Mouse (Mus musculus): ENCODE measurements around the gene Tnni3. TPM values are rescaled to one million over a fixed set of nuclear protein-coding genes. Genes with fewer than 3 reads are reported as not detected.
A peak's percentile ranks its signal among the peaks of the same experiment; 100 is the strongest.

Gene Tnni3
- polyA plus RNA-seq, 1 experiment from 2014 or later, result 1.8 TPM

GRCm38 (mm10) chr7:4492284-4493224 is 31.5 kb downstream of the Tnni3 start:
- Histone ChIP-seq H3K27ac (peak overlapping the region; percentile 8; the same call in 1 of the 2 replicates), H3K4me2 (no peak overlapping the region), H3K4me3 (no peak overlapping the region), H3K27me3 (replicated peaks) (no peaks in the 10 kb centered on the region), H3K4me1 (peaks cover 63% of the 10 kb centered on the region), H3K9me3 (replicated peaks) (no peaks in the 10 kb centered on the region), H3K36me3 (peaks cover 97% of the 10 kb centered on the region), H3K9ac (no peak overlapping the region)
- 69% methylated on average over 13 of the region's 13 CpGs for WGBS (ENCODE audit: insufficient replicate concordance)
- peak; percentile 26; the same call in 1 of the 2 replicates for ATAC-seq

- 57% methylated on average over 6 of the region's 6 CpGs for WGBS (ENCODE audit: insufficient replicate concordance)
- H3K4me2 ChIP-seq, result no peak overlapping the region
- 0 out of 2 replicates have a peak overlapping the region, but pooled peaks have one; percentile 29 for H3K27ac ChIP-seq
- H3K9me3 ChIP-seq (replicated peaks), result no peaks in the 10 kb centered on the region
- peaks cover 97% of the 10 kb centered on the region for H3K36me3 ChIP-seq
- H3K9ac ChIP-seq, result no peak overlapping the region
- H3K27me3 ChIP-seq (replicated peaks), result no peaks in the 10 kb centered on the region
- H3K4me3 ChIP-seq, result no peak overlapping the region
- H3K4me1 ChIP-seq, result peaks cover 57% of the 10 kb centered on the region
- no peak for ATAC-seq
Observed at GRCm38 (mm10) chr7:4491308-4491707, 32.7 kb downstream of the Tnni3 start.

DNA sequence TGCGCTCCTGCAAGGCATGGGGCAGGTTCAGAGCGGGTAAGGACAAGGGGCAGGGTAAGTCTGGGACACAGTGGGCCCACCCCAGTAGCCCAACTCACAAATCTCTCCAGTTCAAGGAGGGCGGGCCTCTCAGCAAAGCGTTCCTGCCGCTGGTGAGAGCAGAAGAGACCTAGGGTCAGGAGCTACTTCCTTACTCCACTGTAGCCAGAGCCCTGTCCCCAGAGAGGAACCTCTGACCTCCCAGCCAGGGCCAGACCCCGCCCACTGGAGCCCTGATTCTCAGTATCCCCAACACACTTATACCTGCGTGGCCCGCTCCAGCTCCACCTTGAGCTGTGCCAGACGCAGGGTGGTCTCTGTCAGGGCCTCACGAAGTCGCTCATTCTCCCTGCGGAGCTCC is 41.7 kb downstream of the Tnni3 start:
- Histone ChIP-seq H3K27ac (no peak overlapping the region), H3K9ac (no peak overlapping the region), H3K4me3 (no peak overlapping the region), H3K4me2 (no peak overlapping the region), H3K9me3 (replicated peaks) (no peaks in the 10 kb centered on the region), H3K27me3 (replicated peaks) (peaks cover 28% of the 10 kb centered on the region), H3K4me1 (peaks cover 8% of the 10 kb centered on the region), H3K36me3 (peaks cover 69% of the 10 kb centered on the region)
- ATAC-seq, result no peak
- 82% methylated on average over 12 of the region's 12 CpGs for WGBS (ENCODE audit: insufficient replicate concordance)

GRCm38 (mm10) chr7:4479674-4480073 is 44.4 kb downstream of the Tnni3 start:
- 45% methylated on average over 6 of the region's 6 CpGs for WGBS (ENCODE audit: insufficient replicate concordance)
- no peak overlapping the region for H3K27ac ChIP-seq
- no peak overlapping the region for H3K9ac ChIP-seq
- ATAC-seq, result no peak
- peaks cover 8% of the 10 kb centered on the region for H3K4me1 ChIP-seq
- peaks cover 43% of the 10 kb centered on the region for H3K36me3 ChIP-seq
- no peaks in the 10 kb centered on the region for H3K9me3 ChIP-seq (replicated peaks)
- no peak overlapping the region for H3K4me3 ChIP-seq
- peaks cover 54% of the 10 kb centered on the region for H3K27me3 ChIP-seq (replicated peaks)
- no peak overlapping the region for H3K4me2 ChIP-seq

DNA sequence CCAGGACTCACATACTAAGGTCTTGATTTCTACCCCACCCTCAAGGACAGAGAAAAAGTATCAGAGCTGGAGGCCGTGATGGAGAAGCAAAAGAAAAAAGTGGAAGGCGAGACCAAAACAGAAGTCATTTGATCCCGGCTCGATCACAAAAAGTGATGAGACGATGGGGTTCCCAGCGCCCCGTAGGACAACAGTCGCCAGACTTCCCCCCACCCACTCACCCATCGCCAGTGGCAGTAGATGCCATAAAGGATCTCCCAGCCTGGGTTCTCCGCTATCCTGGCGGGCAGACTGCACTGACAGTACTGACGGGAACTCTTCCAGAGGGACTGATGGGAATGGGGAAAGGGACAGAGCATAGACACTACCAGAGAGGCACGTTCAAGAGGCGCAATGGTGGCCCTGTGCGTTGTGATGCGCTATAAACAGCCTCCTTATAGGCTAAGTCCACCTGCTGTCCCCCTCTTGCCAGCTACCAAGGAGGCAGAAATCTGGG is 45.2 kb downstream of the Tnni3 start:
- Histone ChIP-seq H3K36me3 (peaks cover 34% of the 10 kb centered on the region), H3K9me3 (replicated peaks) (no peaks in the 10 kb centered on the region), H3K4me1 (peaks cover 12% of the 10 kb centered on the region), H3K9ac (no peak overlapping the region; the same call in 1 of the 2 replicates), H3K27ac (no peak overlapping the region), H3K27me3 (replicated peaks) (peaks cover 63% of the 10 kb centered on the region), H3K4me2 (peak overlapping the region; percentile 62), H3K4me3 (peak overlapping the region; percentile 47)
- WGBS (ENCODE audit: insufficient replicate concordance), result 10% methylated on average over 16 of the region's 16 CpGs
- no peak for ATAC-seq

- Histone ChIP-seq H3K4me1 (peaks cover 13% of the 10 kb centered on the region), H3K27ac (no peak overlapping the region; the same call in 1 of the 2 replicates), H3K36me3 (peaks cover 28% of the 10 kb centered on the region), H3K27me3 (replicated peaks) (peaks cover 69% of the 10 kb centered on the region), H3K4me2 (peak overlapping the region; percentile 62), H3K4me3 (peak overlapping the region; percentile 47), H3K9me3 (replicated peaks) (no peaks in the 10 kb centered on the region), H3K9ac (no peak overlapping the region; the same call in none of the 2 replicates)
- peak; percentile 74 for ATAC-seq
- 2% methylated on average over 39 of the region's 39 CpGs for WGBS (ENCODE audit: insufficient replicate concordance)
Observed at GRCm38 (mm10) chr7:4478021-4478795, 45.8 kb downstream of the Tnni3 start.

- peak overlapping the region; percentile 27; the same call in 1 of the 2 replicates for H3K4me2 ChIP-seq
Observed at GRCm38 (mm10) chr7:4473940-4474339, 50.1 kb downstream of the Tnni3 start.

DNA sequence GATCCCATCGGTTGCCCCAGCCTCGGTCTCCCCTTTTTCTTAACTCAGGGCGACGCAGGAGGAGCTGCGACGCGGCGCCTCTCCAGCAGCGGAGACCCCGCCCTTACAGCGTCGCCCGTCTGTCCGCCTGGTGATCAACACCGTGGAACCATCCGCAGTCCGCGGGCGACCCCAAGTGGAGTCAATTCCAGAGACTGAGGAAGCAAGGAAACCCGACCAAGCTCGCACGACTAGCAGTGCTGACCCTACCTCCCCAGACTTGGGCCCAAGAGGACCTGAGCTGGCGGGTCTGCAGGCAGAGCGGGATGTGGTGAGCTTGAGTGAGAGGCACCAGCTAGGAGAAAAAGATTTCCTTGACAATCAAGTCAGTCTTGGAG is 52.9 kb downstream of the Tnni3 start:
- WGBS (ENCODE audit: insufficient replicate concordance), result 2% methylated on average over 24 of the region's 24 CpGs
- Histone ChIP-seq H3K27ac (no peak overlapping the region), H3K9me3 (replicated peaks) (no peaks in the 10 kb centered on the region), H3K27me3 (replicated peaks) (peaks cover 82% of the 10 kb centered on the region), H3K4me2 (peak overlapping the region; percentile 51), H3K36me3 (no peaks in the 10 kb centered on the region), H3K4me1 (peaks cover 17% of the 10 kb centered on the region), H3K4me3 (peak overlapping the region; percentile 35), H3K9ac (no peak overlapping the region)
- ATAC-seq, result peak; percentile 54

More at GRCm38 (mm10) chr7:4473940-4474339, 50.1 kb downstream of the Tnni3 start:
- 15% methylated on average over 19 of the region's 19 CpGs for WGBS (ENCODE audit: insufficient replicate concordance)
- peaks cover 100% of the 10 kb centered on the region for H3K27me3 ChIP-seq (replicated peaks)
- no peak for ATAC-seq
- no peak overlapping the region for H3K4me3 ChIP-seq
- no peak overlapping the region for H3K9ac ChIP-seq
- H3K27ac ChIP-seq, result no peak overlapping the region
- H3K4me1 ChIP-seq, result peaks cover 24% of the 10 kb centered on the region
- no peaks in the 10 kb centered on the region for H3K9me3 ChIP-seq (replicated peaks)
- H3K36me3 ChIP-seq, result no peaks in the 10 kb centered on the region

DNA sequence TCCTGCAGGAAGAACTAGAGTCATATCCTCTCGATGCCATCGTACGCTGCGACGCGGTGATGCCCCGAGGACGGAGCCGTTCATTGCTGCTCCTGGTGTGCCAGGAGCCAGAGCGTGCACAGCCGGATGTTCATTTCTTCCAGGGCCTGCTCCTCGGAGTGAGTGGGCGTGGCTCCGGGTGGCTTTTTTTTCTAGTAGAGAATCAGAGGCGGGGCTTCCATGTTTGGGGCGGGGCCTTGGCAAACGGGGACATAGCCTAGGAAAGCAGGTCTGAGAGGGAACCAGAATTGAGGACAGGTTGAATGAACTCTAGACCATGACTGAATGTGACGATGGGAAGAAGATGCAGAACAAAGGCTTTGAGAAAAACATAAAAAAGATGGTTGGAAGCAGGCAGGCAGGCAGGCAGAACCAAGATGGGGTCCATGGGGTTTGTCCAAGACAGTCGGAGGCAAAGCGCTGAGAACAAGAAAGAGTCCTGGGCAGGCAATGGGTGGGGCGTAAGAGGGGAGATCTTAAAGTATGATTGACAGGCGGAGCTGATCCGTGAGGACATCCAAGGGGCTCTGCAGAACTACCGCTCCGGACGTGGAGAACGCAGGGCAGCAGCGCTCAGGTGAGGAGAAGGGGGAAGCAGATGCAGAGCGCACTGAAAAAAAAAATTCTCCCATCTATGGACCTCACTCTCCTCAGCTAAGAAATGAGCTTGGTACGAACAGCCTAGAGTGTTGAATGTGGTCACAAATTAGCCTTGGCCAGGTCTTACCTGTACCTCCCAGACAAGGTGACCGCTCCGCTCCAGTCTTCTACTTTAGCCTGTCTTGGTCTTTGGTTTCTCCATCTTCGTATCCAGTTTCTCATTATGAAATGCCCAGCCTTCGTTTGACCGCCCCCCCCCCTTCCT is 53.5 kb downstream of the Tnni3 start:
- ATAC-seq, result peak; percentile 25; the same call in 1 of the 2 replicates

More for the DNA sequence above, 53.5 kb downstream of the Tnni3 start:
- no peak overlapping the region for H3K9ac ChIP-seq
- H3K9me3 ChIP-seq (replicated peaks), result no peaks in the 10 kb centered on the region
- peaks cover 82% of the 10 kb centered on the region for H3K27me3 ChIP-seq (replicated peaks)
- H3K4me3 ChIP-seq, result peak overlapping the region; percentile 35
- peaks cover 17% of the 10 kb centered on the region for H3K4me1 ChIP-seq
- H3K4me2 ChIP-seq, result peak overlapping the region; percentile 51
- H3K27ac ChIP-seq, result no peak overlapping the region
- WGBS (ENCODE audit: insufficient replicate concordance), result 4% methylated on average over 35 of the region's 35 CpGs
- H3K36me3 ChIP-seq, result no peaks in the 10 kb centered on the region
